Mouse (Mus musculus) MEL (cell line): ENCODE results near the gene Fkbp15. TPM values are rescaled to one million over a fixed set of nuclear protein-coding genes. Genes with fewer than 3 reads are reported as not detected.
A peak's percentile ranks its signal among the peaks of the same experiment; 100 is the strongest.

ENCODE experiments used
- DNase-seq: peaks from one replicate; pipeline ENCODE4 v3.0.0; 2011; ENCODE audit warnings: low read depth, low spot score
- H3K27ac ChIP-seq: 2 replicates; pipeline ENCODE4 v1.5.1; 2012; ENCODE audit warnings: low read depth, mild to moderate bottlenecking, control low read depth, low read length, moderate library complexity; ENCODE audit not compliant: control insufficient read depth
- H3K27me3 ChIP-seq, 2 experiments: fragments of 150-350 bp in 1 of 2; sonication (generic) in 1 of 2; 2 replicates each; pipeline ENCODE4 v1.6.1; 2012; ENCODE audit warnings: low read length in 2 of 2, mild to moderate bottlenecking in 2 of 2, improper control_type of control experiment in 1 of 2, moderate library complexity in 1 of 2; ENCODE audit not compliant: insufficient read depth in 2 of 2, control insufficient read depth in 1 of 2
- H3K36me3 ChIP-seq, 2 experiments: 2 replicates each; pipeline ENCODE4 v1.6.1; 2012 to 2014; ENCODE audit warnings: low read length in 2 of 2, improper control_type of control experiment in 1 of 2, inconsistent platforms in 1 of 2, mild to moderate bottlenecking in 1 of 2; ENCODE audit not compliant: insufficient read depth in 2 of 2, control insufficient read depth in 1 of 2
- H3K4me1 ChIP-seq, 2 experiments: fragments of 150-350 bp in 1 of 2; sonication (generic) in 1 of 2; 2 replicates each; pipeline ENCODE4 v1.6.1; 2012; ENCODE audit warnings: low read length in 2 of 2, improper control_type of control experiment in 1 of 2, mild to moderate bottlenecking in 1 of 2; ENCODE audit not compliant: insufficient read depth in 2 of 2, control insufficient read depth in 1 of 2
- H3K4me3 ChIP-seq, 2 experiments: fragments of 150-350 bp in 1 of 2; sonication (generic) in 1 of 2; 2 replicates each; pipeline ENCODE4 v1.5.1; 2012; ENCODE audit warnings: low read depth in 2 of 2, low read length in 2 of 2, mild to moderate bottlenecking in 2 of 2, moderate library complexity in 2 of 2, control low read depth in 1 of 2, improper control_type of control experiment in 1 of 2; ENCODE audit not compliant: control insufficient read depth in 1 of 2, insufficient read depth in 1 of 2
- H3K79me2 ChIP-seq: 2 replicates; pipeline ENCODE4 v1.6.1; 2012; ENCODE audit warnings: mild to moderate bottlenecking, low read length, moderate library complexity; ENCODE audit not compliant: control insufficient read depth, poor library complexity, insufficient read depth
- H3K9ac ChIP-seq: 2 replicates; pipeline ENCODE4 v1.6.1; 2012; ENCODE audit warnings: low read depth, mild to moderate bottlenecking, control low read depth, low read length, moderate library complexity; ENCODE audit not compliant: control insufficient read depth, poor library complexity, severe bottlenecking
- H3K9me3 ChIP-seq: fragments of 150-350 bp; sonication (generic); replicated peaks from 2 replicates; pipeline ENCODE4 v1.6.1; 2012; ENCODE audit warnings: mild to moderate bottlenecking, low read length, improper control_type of control experiment, moderate library complexity; ENCODE audit not compliant: insufficient read depth
- CHD2 ChIP-seq: IDR thresholded peaks from 2 replicates; pipeline ENCODE4 v1.6.1; 2011; ENCODE audit warnings: low read length, improper control_type of control experiment
- CTCF ChIP-seq, 3 experiments: IDR thresholded peaks in 2 of 3; conservative IDR thresholded peaks in 1 of 3; 2 replicates each; pipeline ENCODE4 v1.5.1; 2011 to 2012; ENCODE audit warnings: low read length in 3 of 3, low read depth in 2 of 3, mild to moderate bottlenecking in 2 of 3, improper control_type of control experiment in 1 of 3, inconsistent platforms in 1 of 3, mixed read lengths in 1 of 3, moderate library complexity in 1 of 3; ENCODE audit not compliant: control insufficient read depth in 1 of 3, insufficient read depth in 1 of 3, poor library complexity in 1 of 3, severe bottlenecking in 1 of 3
- ELF1 ChIP-seq: IDR thresholded peaks from 2 replicates; pipeline ENCODE4 v1.6.1; 2014; ENCODE audit warnings: low read depth, mild to moderate bottlenecking, inconsistent platforms, low read length, improper control_type of control experiment, moderate library complexity
- EP300 ChIP-seq, 2 experiments: IDR thresholded peaks; 2 replicates each; pipeline ENCODE4 v1.6.1; 2011; ENCODE audit warnings: improper control_type of control experiment in 2 of 2, low read length in 2 of 2, low read depth in 1 of 2, mild to moderate bottlenecking in 1 of 2
- ETS1 ChIP-seq: IDR thresholded peaks from 2 replicates; pipeline ENCODE4 v1.6.1; 2012; ENCODE audit warnings: low read depth, mild to moderate bottlenecking, inconsistent platforms, low read length, improper control_type of control experiment, moderate library complexity
- GATA1 ChIP-seq: IDR thresholded peaks from 2 replicates; pipeline ENCODE4 v1.6.1; 2011; ENCODE audit warnings: low read depth, low read length, improper control_type of control experiment
- HCFC1 ChIP-seq: IDR thresholded peaks from 2 replicates; pipeline ENCODE4 v1.6.1; 2012; ENCODE audit warnings: low read depth, mild to moderate bottlenecking, inconsistent platforms, low read length, improper control_type of control experiment, moderate library complexity
- MAZ ChIP-seq: IDR thresholded peaks from 2 replicates; pipeline ENCODE4 v1.6.1; 2012; ENCODE audit warnings: low read depth, mild to moderate bottlenecking, inconsistent platforms, low read length, improper control_type of control experiment
- NELFE ChIP-seq: IDR thresholded peaks from 2 replicates; pipeline ENCODE4 v1.6.1; 2011; ENCODE audit warnings: low read depth, low read length, improper control_type of control experiment
- POLR2AphosphoS2 ChIP-seq: IDR thresholded peaks from 2 replicates; pipeline ENCODE4 v1.6.1; 2011; ENCODE audit warnings: low read length, improper control_type of control experiment
- RAD21 ChIP-seq: IDR thresholded peaks from 2 replicates; pipeline ENCODE4 v1.6.1; 2011; ENCODE audit warnings: mild to moderate bottlenecking, low read depth, low read length, improper control_type of control experiment
- TAL1 ChIP-seq: IDR thresholded peaks from 2 replicates; pipeline ENCODE4 v1.6.1; 2012; ENCODE audit warnings: mild to moderate bottlenecking, inconsistent platforms, low read length, moderate library complexity, mixed read lengths
- TBP ChIP-seq: IDR thresholded peaks from 2 replicates; pipeline ENCODE4 v1.8.0; 2011; ENCODE audit warnings: low read depth, low read length, improper control_type of control experiment
- UBTF ChIP-seq: IDR thresholded peaks from 2 replicates; pipeline ENCODE4 v1.6.1; 2012; ENCODE audit warnings: low read depth, mild to moderate bottlenecking, inconsistent platforms, low read length, improper control_type of control experiment, moderate library complexity, borderline replicate concordance; ENCODE audit not compliant: insufficient read depth
- USF1 ChIP-seq: IDR thresholded peaks from 2 replicates; pipeline ENCODE4 v1.6.1; 2014; ENCODE audit warnings: low read depth, mild to moderate bottlenecking, inconsistent platforms, low read length, improper control_type of control experiment, moderate library complexity
- ZMIZ1 ChIP-seq: IDR thresholded peaks from 2 replicates; pipeline ENCODE4 v1.6.1; 2012; ENCODE audit warnings: low read depth, mild to moderate bottlenecking, inconsistent platforms, low read length, improper control_type of control experiment, moderate library complexity
- ZNF384 ChIP-seq: IDR thresholded peaks from 2 replicates; pipeline ENCODE4 v1.6.1; 2012; ENCODE audit warnings: low read depth, mild to moderate bottlenecking, inconsistent platforms, low read length, improper control_type of control experiment
- polyA plus RNA-seq, 2 experiments: library from polyadenylated mRNA; stranded (reverse) in 1 of 2; unstranded in 1 of 2; fragments of >175 nt in 1 of 2; fragments of >200 nt in 1 of 2; gene quantifications; 2 replicates each; pipeline versions ENCODE4 v1.2.1 to v1.2.4; 2012; ENCODE audit warnings: low replicate concordance in 2 of 2, low read depth in 1 of 2; ENCODE audit not compliant: insufficient read length in 2 of 2, insufficient read depth in 1 of 2, missing spikeins in 1 of 2
- total RNA-seq: library from RNA; depleted of rRNA; stranded (reverse); fragments of 300-350 nt; gene quantifications from 2 replicates; pipeline ENCODE4 v1.2.3, GENCODE M21; 2012

Fkbp15 gene
- total and polyA plus RNA-seq, 3 experiments, result 21.1 to 26.5 TPM; not detected in 1

DNA sequence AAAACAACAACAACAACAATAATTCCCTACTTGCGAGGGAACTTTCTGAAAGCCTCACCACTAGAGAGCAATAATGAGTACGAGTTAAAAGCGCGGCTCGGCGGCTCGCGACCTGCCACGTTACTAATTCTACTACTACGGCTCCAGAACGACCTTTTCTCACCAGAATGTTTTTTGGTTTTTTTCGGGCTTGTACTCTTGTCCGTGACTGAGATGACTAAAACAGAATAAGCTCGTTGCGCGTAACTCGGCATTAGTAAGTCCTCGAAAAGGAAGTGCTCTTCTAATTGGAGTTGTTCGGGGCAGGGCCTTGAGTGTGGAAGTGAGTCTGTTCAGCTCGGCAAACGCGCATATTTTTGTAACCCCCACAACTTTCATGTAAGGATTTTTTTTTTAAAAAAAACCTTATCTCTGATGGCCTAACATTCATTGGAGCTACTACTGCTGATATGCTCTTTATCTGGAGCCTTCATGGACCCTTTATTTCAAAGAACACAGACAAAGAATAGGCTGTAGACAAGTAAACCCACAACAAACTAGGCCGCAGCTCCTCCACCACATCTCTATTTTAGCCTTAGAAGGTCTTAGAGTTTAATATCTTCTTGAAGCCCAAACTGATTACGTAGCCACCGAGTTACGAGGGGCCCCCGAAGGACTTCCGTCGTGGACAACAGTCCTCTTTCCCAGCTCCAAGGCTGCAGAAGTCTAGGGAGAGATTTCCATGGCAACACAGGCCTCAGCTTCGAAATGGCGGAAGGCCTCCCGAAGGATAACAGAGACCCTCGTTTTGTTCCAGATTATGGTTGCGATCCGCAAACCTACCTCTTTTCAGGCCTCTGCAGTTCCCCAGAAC, 47.6 kb upstream of the Fkbp15 start:
- peak; percentile 88 for DNase-seq
- peaks cover 12 to 13% of the 10 kb centered on the region in 2 experiments for H3K4me1 ChIP-seq
- no peaks in the 10 kb centered on the region for H3K27me3 ChIP-seq
- peak overlapping the region; percentile 91 for H3K27ac ChIP-seq
- peak overlapping the region; percentile 61 for H3K4me3 ChIP-seq
- peak overlapping the region; percentile 64 for H3K9ac ChIP-seq
- peaks cover 7 to 23% of the 10 kb centered on the region in 2 experiments for H3K36me3 ChIP-seq
- TF ChIP-seq TAL1 (no peak), CTCF (IDR thresholded peaks at IDR 0.05 in 2 of 3, conservative IDR thresholded peaks at IDR 0.05 in 1 of 3; ENCODE audit: control insufficient read depth in 1 of 3, insufficient read depth in 1 of 3, low read depth in 2 of 3, low read length in 3 of 3, poor library complexity in 1 of 3, severe bottlenecking in 1 of 3) (no peak), CHD2 (no peak), ETS1 (peak; percentile 36; the same call in 1 of the 2 replicates), ZNF384 (peak; percentile 93), ELF1 (peak; percentile 24; the same call in 1 of the 2 replicates), MAZ (no peak), USF1 (no peak), ZMIZ1 (no peak), POLR2AphosphoS2 (no peak), NELFE (no peak), HCFC1 (no peak), EP300 (IDR thresholded peaks at IDR 0.05; ENCODE audit: low read depth in 1 of 2, low read length in 2 of 2) (peak in 1 of 2 experiments; percentile 56; a peak in 1 of 4 replicates), RAD21 (no peak), GATA1 (peak; percentile 94), TBP (peak; percentile 49; the same call in 1 of the 2 replicates)
- H3K9me3 ChIP-seq, result no peaks in the 10 kb centered on the region
- peaks cover 33% of the 10 kb centered on the region for H3K79me2 ChIP-seq

DNA sequence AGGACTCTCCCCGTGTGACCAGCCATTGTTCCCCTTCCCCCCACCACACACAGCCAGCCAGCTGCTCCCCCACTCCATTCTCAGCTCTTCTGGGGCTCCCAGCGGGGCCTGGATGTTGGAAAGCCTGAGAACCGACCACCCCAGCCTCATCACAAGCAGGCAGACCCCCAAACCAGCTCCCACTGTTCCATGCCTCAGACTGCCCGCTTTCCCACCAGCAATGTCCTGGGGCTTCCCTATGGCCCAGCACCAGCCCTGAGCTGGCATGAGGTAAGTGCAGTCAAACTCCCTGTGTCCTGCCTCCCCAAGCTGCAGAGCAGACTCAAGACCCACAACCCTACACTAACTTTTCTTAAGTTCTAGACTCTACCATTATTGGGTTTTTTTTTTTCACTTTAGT, 45.8 kb upstream of the Fkbp15 start:
- peaks cover 9 to 13% of the 10 kb centered on the region in 2 experiments; a peak in 3 of 4 replicates for H3K4me1 ChIP-seq
- no peak for TF ChIP-seq UBTF
- TF ChIP-seq ETS1, result no peak
- TF ChIP-seq ELF1, result no peak
- TF ChIP-seq MAZ, result no peak
- H3K36me3 ChIP-seq, result peaks cover 15 to 16% of the 10 kb centered on the region in 2 experiments
- H3K27me3 ChIP-seq, result no peaks in the 10 kb centered on the region
- H3K27ac ChIP-seq, result no peak overlapping the region
- no peak overlapping the region for H3K9ac ChIP-seq
- H3K4me3 ChIP-seq, result no peak overlapping the region
- DNase-seq, result no peak
- H3K79me2 ChIP-seq, result peaks cover 31% of the 10 kb centered on the region
- no peaks in the 10 kb centered on the region for H3K9me3 ChIP-seq
